Mouse (Mus musculus) E14TG2a.4 (cell line): ENCODE measurements around the gene Cdon.

Experiments used
- H3K27me3 ChIP-seq: 2 replicates; pipeline ENCODE4 v1.6.1; 2014; ENCODE audit warnings: low read length, control low read depth; ENCODE audit not compliant: insufficient read depth
- H3K36me3 ChIP-seq: 2 replicates; pipeline ENCODE4 v1.6.1; 2014; ENCODE audit warnings: low read length, control low read depth; ENCODE audit not compliant: insufficient read depth
- H3K4me1 ChIP-seq: replicated peaks from 2 replicates; pipeline ENCODE4 v1.6.1; 2014; ENCODE audit warnings: low read depth, low read length, control low read depth
- H3K4me3 ChIP-seq: replicated peaks from 2 replicates; pipeline ENCODE4 v1.5.1; 2014; ENCODE audit warnings: mild to moderate bottlenecking, low read length
- H3K9me3 ChIP-seq: 2 replicates; pipeline ENCODE4 v1.6.1; 2014; ENCODE audit warnings: low read length, control low read depth
- CTCF ChIP-seq: conservative IDR thresholded peaks from 2 replicates; pipeline ENCODE4 v1.5.1; 2014; ENCODE audit warnings: low read length
- NANOG ChIP-seq: IDR thresholded peaks from 2 replicates; pipeline ENCODE4 v1.6.1; 2014; ENCODE audit warnings: borderline replicate concordance, low read length, mixed read lengths
- POU5F1 ChIP-seq: IDR thresholded peaks from 2 replicates; pipeline ENCODE4 v1.6.1; 2014; ENCODE audit warnings: low read length, borderline replicate concordance

Gene Cdon

DNA sequence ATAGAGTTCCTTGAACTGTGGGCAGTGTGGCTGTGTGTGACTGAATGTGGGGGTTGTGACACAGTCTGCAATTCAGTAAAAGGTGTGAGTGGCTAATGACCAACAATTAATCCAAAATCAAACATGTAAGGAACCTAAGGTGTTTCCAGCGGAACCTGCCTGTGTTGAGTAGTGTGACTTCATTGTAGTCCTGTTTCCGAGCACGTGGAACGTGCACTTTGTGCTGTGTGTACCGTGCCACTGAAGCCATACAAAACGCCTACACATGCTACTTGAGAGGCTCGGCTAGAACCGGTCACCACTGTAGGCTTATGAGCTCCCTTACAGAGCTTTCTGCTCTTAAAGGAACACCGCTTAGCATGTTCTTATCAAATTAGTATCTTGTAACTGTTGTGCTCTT lies 127.5 kb downstream of the Cdon start:
- no peaks in the 10 kb centered on the region for H3K4me1 ChIP-seq
- no peak for TF ChIP-seq NANOG
- no peak for TF ChIP-seq POU5F1
- TF ChIP-seq CTCF = no peak

DNA sequence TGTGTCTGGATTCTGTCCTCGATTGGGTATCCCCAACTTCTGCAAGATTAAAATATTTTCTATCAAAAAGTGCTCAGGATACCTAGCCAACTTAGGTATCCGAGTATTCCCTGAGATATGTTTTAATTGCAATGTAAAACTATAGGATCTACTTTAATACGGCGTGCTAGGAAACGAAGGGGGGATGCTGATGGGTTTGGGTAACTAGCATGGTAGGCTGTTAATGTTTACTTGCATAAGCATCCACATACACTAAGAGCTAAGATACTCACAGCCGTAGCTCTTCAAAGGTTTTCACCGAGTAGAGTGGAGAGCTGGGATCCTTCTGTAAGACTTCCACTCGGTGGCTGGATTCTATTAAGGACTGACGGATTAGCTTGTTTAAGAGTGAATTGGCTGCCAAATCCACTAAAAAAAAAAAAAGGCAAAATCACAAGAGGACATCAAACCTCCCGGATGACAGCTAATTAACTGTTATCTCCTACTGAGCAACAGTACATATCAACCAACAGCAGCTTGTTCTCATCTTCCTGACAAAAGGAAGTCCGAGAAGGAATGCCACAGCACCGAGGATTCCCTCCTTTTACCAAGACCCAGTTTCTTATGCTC lies 135.7 kb downstream of the Cdon start:
- H3K4me3 ChIP-seq = no peak overlapping the region
- H3K9me3 ChIP-seq = 0 out of 2 replicates have a peak, but pooled peaks cover 6% of the 10 kb centered on the region
- peaks cover 14% of the 10 kb centered on the region for H3K36me3 ChIP-seq
- peaks cover 42% of the 10 kb centered on the region for H3K27me3 ChIP-seq
- H3K4me1 ChIP-seq = peaks cover 28% of the 10 kb centered on the region
- TF ChIP-seq POU5F1 = no peak
- no peak for TF ChIP-seq CTCF
- no peak for TF ChIP-seq NANOG

More for the DNA sequence above, 127.5 kb downstream of the Cdon start:
- Histone ChIP-seq H3K36me3 (no peaks in the 10 kb centered on the region), H3K4me3 (no peak overlapping the region), H3K27me3 (peaks cover 4% of the 10 kb centered on the region; the same call in 1 of the 2 replicates), H3K9me3 (no peaks in the 10 kb centered on the region)
